Mouse (Mus musculus) embryo, embryonic 10 days (tissue): ENCODE data around the gene Hexa.

ENCODE experiments used
- DNase-seq: peaks from one replicate; pipeline ENCODE4 v3.0.0-alpha.2; 2015; ENCODE audit warnings: low spot score

Hexa gene

GRCm38 (mm10) chr9:59553719-59554118 lies 14.4 kb downstream of the Hexa start:
- DNase-seq = no peak

GRCm38 (mm10) chr9:59565600-59565999 lies 26.3 kb downstream of the Hexa start:
- DNase-seq = peak; percentile 89

- DNase-seq = peak; percentile 80
Observed at GRCm38 (mm10) chr9:59567111-59567510, 27.8 kb downstream of the Hexa start.

GRCm38 (mm10) chr9:59571852-59572251 lies 32.5 kb downstream of the Hexa start:
- DNase-seq = no peak

- DNase-seq = no peak
Observed at GRCm38 (mm10) chr9:59577401-59577800, 38.1 kb downstream of the Hexa start.

GRCm38 (mm10) chr9:59577844-59578504 lies 38.6 kb downstream of the Hexa start, which contains the start of gene Celf6:
Gene Celf6, plus strand, starts transcription at chr9:59577917.
- peak; percentile 98 for DNase-seq

GRCm38 (mm10) chr9:59578505-59578867 lies 39.1 kb downstream of the Hexa start:
- no peak for DNase-seq

GRCm38 (mm10) chr9:59584871-59585308 lies 45.5 kb downstream of the Hexa start:
- peak; percentile 85 for DNase-seq

GRCm38 (mm10) chr9:59588252-59588651 lies 48.9 kb downstream of the Hexa start:
- DNase-seq = no peak

GRCm38 (mm10) chr9:59588710-59589671 lies 49.7 kb downstream of the Hexa start:
- DNase-seq = peak; percentile 65

- no peak for DNase-seq
Observed at GRCm38 (mm10) chr9:59589703-59590439, 50.5 kb downstream of the Hexa start.

- no peak for DNase-seq
Observed at GRCm38 (mm10) chr9:59601661-59602060, 62.3 kb downstream of the Hexa start.

GRCm38 (mm10) chr9:59605967-59606366 lies 66.6 kb downstream of the Hexa start:
- no peak for DNase-seq

- no peak for DNase-seq
Observed at GRCm38 (mm10) chr9:59610950-59611349, 71.6 kb downstream of the Hexa start.
